Mouse (Mus musculus) megakaryocyte, embryonic 14.5 days (primary cell): ENCODE measurements around the gene Olfr48. TPM values are rescaled to one million over a fixed set of nuclear protein-coding genes. Genes with fewer than 3 reads are reported as not detected.

Experiments used
- H3K27me3 ChIP-seq: replicated peaks from 2 replicates; pipeline ENCODE3; 2012; ENCODE audit warnings: inconsistent platforms
- H3K36me3 ChIP-seq: replicated peaks from 2 replicates; pipeline ENCODE3; 2012; ENCODE audit warnings: low read length, inconsistent platforms, mixed read lengths
- H3K4me1 ChIP-seq: 2 replicates; pipeline ENCODE4 v1.6.1; 2012; ENCODE audit warnings: inconsistent platforms
- H3K4me3 ChIP-seq: replicated peaks from 2 replicates; pipeline ENCODE3; 2012; ENCODE audit warnings: moderate library complexity, mild to moderate bottlenecking, inconsistent platforms
- H3K9me3 ChIP-seq: 2 replicates; pipeline ENCODE4 v1.6.1; 2012; ENCODE audit warnings: inconsistent platforms
- FLI1 ChIP-seq: IDR thresholded peaks from 2 replicates; pipeline ENCODE4 v1.6.1; 2012; ENCODE audit warnings: low read length, inconsistent platforms, mixed read lengths
- GATA1 ChIP-seq: IDR thresholded peaks from 3 replicates; pipeline ENCODE4 v1.6.1; 2012; ENCODE audit warnings: mixed read lengths, low read length, inconsistent platforms, borderline replicate concordance
- polyA plus RNA-seq: library from polyadenylated mRNA; stranded (reverse); fragments of >175 nt; gene quantifications from 2 replicates; pipeline ENCODE4 v1.2.3, GENCODE M21; 2012; ENCODE audit warnings: low replicate concordance; ENCODE audit not compliant: insufficient read depth

Olfr48 gene
- not detected in 2 replicates for polyA plus RNA-seq

DNA sequence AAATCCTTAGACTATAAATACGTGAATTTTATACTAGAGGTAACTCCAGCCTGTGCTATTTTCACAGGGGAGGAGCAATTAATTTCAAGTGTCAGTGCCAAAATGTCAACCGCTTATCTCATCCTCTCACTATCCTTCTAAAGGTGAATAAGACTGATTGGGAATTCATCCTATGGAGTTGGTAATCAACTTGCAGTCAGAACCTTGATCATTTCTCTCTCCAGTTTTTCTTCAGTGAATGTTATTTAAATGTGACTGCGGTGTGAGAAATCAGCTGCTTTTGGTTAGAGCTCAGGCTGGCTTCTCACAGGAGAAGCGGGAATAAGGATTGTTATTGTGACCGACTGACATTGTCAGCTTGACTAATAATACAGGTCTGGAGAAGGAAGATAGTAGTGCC lies at the start of gene Olfr48:
TSS of gene Olfr48 (minus strand) at position 101 of the 400 bp plus-strand sequence.
- Histone ChIP-seq H3K9me3 (peaks cover 4% of the 10 kb centered on the region; the same call in 1 of the 2 replicates), H3K4me3 (no peak within 1 kb of the TSS), H3K36me3 (no peaks in the 10 kb centered on the region), H3K4me1 (no peaks in the 10 kb centered on the region), H3K27me3 (no peaks in the 10 kb centered on the region)
- TF ChIP-seq FLI1 (no peak), GATA1 (no peak)

DNA sequence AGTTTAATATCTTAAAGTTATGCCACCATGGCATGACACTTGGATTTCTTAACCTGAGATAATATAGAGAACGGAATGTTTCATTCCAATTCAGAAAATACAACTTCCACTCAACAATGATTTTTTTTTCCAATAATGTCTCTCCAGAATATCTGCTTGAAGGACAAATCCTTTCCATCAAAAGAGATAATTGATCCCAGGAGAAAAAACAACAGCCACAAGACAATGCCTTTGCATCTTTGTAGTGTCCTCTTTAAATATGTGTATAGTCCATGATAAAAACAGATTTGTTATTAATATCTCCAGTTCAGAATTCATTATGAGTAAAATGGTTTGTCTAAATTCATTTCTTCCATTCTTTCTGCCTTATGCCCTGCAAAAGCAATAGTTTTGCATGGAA lies 30.1 kb upstream of the Olfr48 start, which contains the start of gene Olfr1257:
TSS of gene Olfr1257 (plus strand) at position 301 of the 400 bp plus-strand sequence.
- TF ChIP-seq GATA1 = no peak
- TF ChIP-seq FLI1 = no peak

GRCm38 (mm10) chr2:89849230-89849629 lies 1.2 kb upstream of the Olfr48 start:
- Histone ChIP-seq H3K9me3 (peaks cover 4% of the 10 kb centered on the region; the same call in 1 of the 2 replicates), H3K4me3 (no peak overlapping the region), H3K36me3 (no peaks in the 10 kb centered on the region), H3K27me3 (no peaks in the 10 kb centered on the region), H3K4me1 (no peaks in the 10 kb centered on the region)
- TF ChIP-seq GATA1 (no peak), FLI1 (no peak)

More for the DNA sequence above, 30.1 kb upstream of the Olfr48 start, which contains the start of gene Olfr1257:
- no peaks in the 10 kb centered on the region for H3K4me1 ChIP-seq
- H3K9me3 ChIP-seq = no peaks in the 10 kb centered on the region
- no peaks in the 10 kb centered on the region for H3K36me3 ChIP-seq
- H3K4me3 ChIP-seq = no peak within 1 kb of the TSS
- no peaks in the 10 kb centered on the region for H3K27me3 ChIP-seq

DNA sequence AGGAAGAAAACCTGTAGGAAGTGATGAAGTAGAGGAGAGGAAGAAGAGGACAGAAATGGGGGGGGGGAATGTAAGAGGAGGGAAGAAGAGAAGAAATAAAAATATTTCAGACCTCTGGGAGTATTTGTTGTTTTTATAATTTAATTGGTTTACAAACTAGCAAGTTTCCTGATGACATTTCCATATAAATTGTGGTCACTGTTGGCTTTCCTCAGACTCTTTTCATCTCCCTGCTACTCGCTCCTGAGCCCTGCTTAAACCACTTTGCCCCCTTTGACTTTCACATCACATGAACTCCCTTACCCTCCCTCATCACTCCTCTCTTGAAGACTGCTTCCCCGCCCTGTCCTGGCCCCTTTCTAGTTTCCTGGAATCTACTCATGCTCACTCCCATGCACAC lies 6.5 kb downstream of the Olfr48 start, which contains the start of gene Olfr1256:
TSS of gene Olfr1256 (minus strand) at position 101 of the 400 bp plus-strand sequence.
- Histone ChIP-seq H3K4me3 (no peak within 1 kb of the TSS), H3K36me3 (no peaks in the 10 kb centered on the region), H3K27me3 (no peaks in the 10 kb centered on the region), H3K9me3 (peaks cover 4% of the 10 kb centered on the region; the same call in 1 of the 2 replicates), H3K4me1 (no peaks in the 10 kb centered on the region)
- no peak for TF ChIP-seq FLI1
- TF ChIP-seq GATA1 = no peak

- TF ChIP-seq FLI1 = no peak
- TF ChIP-seq GATA1 = no peak
- no peaks in the 10 kb centered on the region for H3K4me1 ChIP-seq
- H3K4me3 ChIP-seq = no peak overlapping the region
- H3K36me3 ChIP-seq = no peaks in the 10 kb centered on the region
- H3K27me3 ChIP-seq = no peaks in the 10 kb centered on the region
- no peaks in the 10 kb centered on the region for H3K9me3 ChIP-seq
Observed at GRCm38 (mm10) chr2:89820216-89820615, 27.8 kb downstream of the Olfr48 start.

DNA sequence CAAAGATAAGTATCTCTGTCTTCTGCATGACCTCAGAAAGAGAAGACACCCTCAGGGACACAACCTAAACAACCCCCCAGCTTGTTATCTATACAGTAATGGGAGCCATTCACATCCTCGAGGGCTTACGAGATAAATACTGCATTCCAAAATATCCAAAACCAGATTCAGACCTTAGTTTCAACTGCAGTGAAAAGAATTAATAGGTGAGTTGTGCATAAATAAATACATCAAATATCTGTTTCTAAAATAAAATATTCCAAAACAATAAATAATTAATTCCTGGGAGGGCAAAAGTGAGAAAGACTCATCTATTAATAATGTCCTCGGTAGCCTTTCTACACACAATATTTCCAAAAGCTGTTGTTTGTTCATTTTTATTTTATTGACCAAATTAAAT lies 36.3 kb downstream of the Olfr48 start, which contains the start of gene Olfr1255:
TSS of gene Olfr1255 (plus strand) at position 301 of the 400 bp plus-strand sequence.
- H3K27me3 ChIP-seq = no peaks in the 10 kb centered on the region
- no peak within 1 kb of the TSS for H3K4me3 ChIP-seq
- H3K4me1 ChIP-seq = no peaks in the 10 kb centered on the region
- H3K36me3 ChIP-seq = no peaks in the 10 kb centered on the region
- peaks cover 7% of the 10 kb centered on the region; the same call in 1 of the 2 replicates for H3K9me3 ChIP-seq
- TF ChIP-seq FLI1 = no peak
- TF ChIP-seq GATA1 = no peak

GRCm38 (mm10) chr2:89810751-89811150 lies 37.3 kb downstream of the Olfr48 start:
- H3K4me3 ChIP-seq = no peak overlapping the region
- H3K9me3 ChIP-seq = peaks cover 7% of the 10 kb centered on the region; the same call in 1 of the 2 replicates
- no peaks in the 10 kb centered on the region for H3K4me1 ChIP-seq
- no peaks in the 10 kb centered on the region for H3K36me3 ChIP-seq
- H3K27me3 ChIP-seq = no peaks in the 10 kb centered on the region
- TF ChIP-seq GATA1 (no peak), FLI1 (no peak)

- Histone ChIP-seq H3K27me3 (no peaks in the 10 kb centered on the region), H3K4me3 (no peak overlapping the region), H3K9me3 (peaks cover 5% of the 10 kb centered on the region; the same call in 1 of the 2 replicates), H3K4me1 (no peaks in the 10 kb centered on the region), H3K36me3 (no peaks in the 10 kb centered on the region)
- TF ChIP-seq FLI1 = no peak
Observed at GRCm38 (mm10) chr2:89799583-89799982, 48.4 kb downstream of the Olfr48 start.

GRCm38 (mm10) chr2:89793519-89793918 lies 54.5 kb downstream of the Olfr48 start, which contains the start of gene Olfr1254:
Olfr1254 (minus strand) TSS chr2:89793619.
- Histone ChIP-seq H3K4me1 (no peaks in the 10 kb centered on the region), H3K36me3 (no peaks in the 10 kb centered on the region), H3K4me3 (no peak within 1 kb of the TSS), H3K9me3 (peaks cover 5% of the 10 kb centered on the region; the same call in 1 of the 2 replicates), H3K27me3 (no peaks in the 10 kb centered on the region)
- TF ChIP-seq GATA1 (no peak), FLI1 (no peak)

Other genes with a start within 250 kb of the Olfr48 start
- gene Olfr1247, start 234.1 kb downstream of the Olfr48 start, polyA plus RNA-seq = 0.01 TPM in 1 of 2 replicates, not detected in the other
- gene Olfr1248, start 230.0 kb downstream of the Olfr48 start, polyA plus RNA-seq = not detected in 2 replicates
- gene Olfr1249, start 213.2 kb downstream of the Olfr48 start, polyA plus RNA-seq = not detected in 2 replicates
- not detected in 2 replicates for gene Olfr1250, start 186.7 kb downstream of the Olfr48 start, polyA plus RNA-seq
- gene Olfr1251, start 176.3 kb downstream of the Olfr48 start, polyA plus RNA-seq = not detected in 2 replicates
- gene Olfr1252, start 123.2 kb downstream of the Olfr48 start, polyA plus RNA-seq = not detected in 2 replicates
- not detected in 2 replicates for gene Olfr1253, start 91.1 kb downstream of the Olfr48 start, polyA plus RNA-seq
- gene Olfr1254, start 54.6 kb downstream of the Olfr48 start, polyA plus RNA-seq = not detected in 2 replicates
- gene Olfr1255, start 36.2 kb downstream of the Olfr48 start, polyA plus RNA-seq = not detected in 2 replicates
- gene Olfr1256, start 6.7 kb downstream of the Olfr48 start, polyA plus RNA-seq = not detected in 2 replicates
- gene Olfr1257, start 30.2 kb upstream of the Olfr48 start, polyA plus RNA-seq = not detected in 2 replicates
- gene Olfr1258, start 79.1 kb upstream of the Olfr48 start, polyA plus RNA-seq = not detected in 2 replicates
- gene Olfr1259, start 100.5 kb upstream of the Olfr48 start, polyA plus RNA-seq = not detected in 2 replicates
- gene Olfr1260, start 126.1 kb upstream of the Olfr48 start, polyA plus RNA-seq = not detected in 2 replicates
- 0.52 TPM in 1 of 2 replicates, not detected in the other for gene Olfr1261, start 143.0 kb upstream of the Olfr48 start, polyA plus RNA-seq
- not detected in 2 replicates for gene Olfr1262, start 151.9 kb upstream of the Olfr48 start, polyA plus RNA-seq
- not detected in 2 replicates for gene Olfr1263, start 163.9 kb upstream of the Olfr48 start, polyA plus RNA-seq
- not detected in 2 replicates for gene Olfr1264, start 177.4 kb upstream of the Olfr48 start, polyA plus RNA-seq
- not detected in 2 replicates for gene Olfr1265, start 187.1 kb upstream of the Olfr48 start, polyA plus RNA-seq
- gene Olfr140, start 215.4 kb upstream of the Olfr48 start, polyA plus RNA-seq = not detected in 2 replicates